Mouse (Mus musculus) neural tube, embryonic 13.5 days (tissue): Measurements from ENCODE around the gene Nacc2. TPM values are rescaled to one million over a fixed set of nuclear protein-coding genes. Genes with fewer than 3 reads are reported as not detected.
A peak's percentile ranks its signal among the peaks of the same experiment; 100 is the strongest.

Source experiments
- ATAC-seq: fragments of 200-750 bp; cut with Nextera tagmentation; 2 replicates; pipeline ENCODE4 v1.8.0; 2017; ENCODE audit warnings: low read depth, mild to moderate bottlenecking, moderate TSS enrichment, moderate library complexity
- H3K27ac ChIP-seq: fragments of 300-500 bp; sonication (generic); replicated peaks from 2 replicates; pipeline ENCODE4 v1.5.1; 2015; ENCODE audit warnings: moderate library complexity, mild to moderate bottlenecking, inconsistent platforms
- H3K27me3 ChIP-seq: fragments of 300-500 bp; sonication (generic); 2 replicates; pipeline ENCODE4 v1.6.1; 2015; ENCODE audit warnings: mild to moderate bottlenecking, inconsistent platforms
- H3K36me3 ChIP-seq: fragments of 300-500 bp; sonication (generic); 2 replicates; pipeline ENCODE4 v1.6.1; 2015; ENCODE audit warnings: mild to moderate bottlenecking, inconsistent platforms
- H3K4me1 ChIP-seq: fragments of 300-500 bp; sonication (generic); replicated peaks from 2 replicates; pipeline ENCODE4 v1.6.1; 2015; ENCODE audit warnings: inconsistent platforms
- H3K4me2 ChIP-seq: fragments of 300-500 bp; sonication (generic); 2 replicates; pipeline ENCODE4 v1.6.1; 2015; ENCODE audit warnings: inconsistent platforms, mild to moderate bottlenecking, moderate library complexity
- H3K4me3 ChIP-seq: fragments of 300-500 bp; sonication (generic); 2 replicates; pipeline ENCODE4 v1.5.1; 2015; ENCODE audit warnings: mild to moderate bottlenecking, inconsistent platforms
- H3K9ac ChIP-seq: fragments of 300-500 bp; sonication (generic); 2 replicates; pipeline ENCODE4 v1.6.1; 2015; ENCODE audit warnings: moderate library complexity, mild to moderate bottlenecking, inconsistent platforms
- H3K9me3 ChIP-seq: fragments of 300-500 bp; sonication (generic); 2 replicates; pipeline ENCODE4 v1.6.1; 2016; ENCODE audit warnings: inconsistent platforms
- WGBS: fragments of 180-500 bp; shearing (Covaris S2); methylation state at CpG from one replicate; pipeline ENCODE4 v1.1.7; 2015; 5-methylcytosine and 5-hydroxymethylcytosine counted together
- polyA plus RNA-seq: library from polyadenylated mRNA; unstranded; fragments of >200 nt; fragmentation: Nextera tagmentation; extraction: Ambion mirVana; gene quantifications from 2 replicates; pipeline ENCODE4 v1.2.1, GENCODE M21; 2015

Nacc2 gene
- polyA plus RNA-seq, 1 experiment from 2014 or later = 18.0 TPM

DNA sequence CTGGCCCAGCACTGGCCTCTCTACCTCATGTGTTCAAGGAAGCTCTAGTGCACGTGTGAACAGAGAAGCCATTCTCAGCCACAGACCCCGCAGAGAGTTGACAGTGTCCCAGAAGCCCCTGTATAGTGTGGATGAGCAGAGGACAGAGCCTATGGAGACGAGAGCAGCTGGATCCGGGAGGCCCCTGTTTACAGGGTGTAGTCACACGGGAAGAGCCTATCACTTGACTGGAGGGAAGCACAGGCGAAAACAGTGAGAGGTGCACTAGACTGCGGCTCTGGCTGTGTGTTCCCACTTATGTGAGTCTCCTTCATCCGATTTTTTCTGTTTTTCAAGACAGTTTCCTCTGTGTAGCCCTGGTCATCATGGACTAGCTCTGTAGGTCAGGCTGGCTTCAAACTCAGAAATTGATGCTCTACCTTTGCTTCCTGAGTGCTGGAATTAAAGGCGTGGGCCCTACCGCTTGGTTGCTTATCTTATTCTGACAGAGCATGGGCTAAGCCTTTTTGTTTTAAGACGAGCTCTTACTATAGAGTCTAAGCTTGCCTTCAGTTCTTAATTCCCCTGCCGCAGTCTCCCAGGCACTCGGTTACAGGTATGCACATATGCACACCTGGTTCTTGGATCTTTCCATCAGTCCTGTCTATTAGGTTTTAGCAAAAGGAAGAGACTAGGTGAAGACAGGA lies 60.1 kb downstream of the Nacc2 start:
- H3K9me3 ChIP-seq = no peaks in the 10 kb centered on the region
- peaks cover 13% of the 10 kb centered on the region; the same call in 1 of the 2 replicates for H3K36me3 ChIP-seq
- H3K27me3 ChIP-seq = no peaks in the 10 kb centered on the region
- H3K4me3 ChIP-seq = no peak overlapping the region
- H3K4me2 ChIP-seq = no peak overlapping the region
- no peak overlapping the region for H3K27ac ChIP-seq
- peaks cover 24% of the 10 kb centered on the region for H3K4me1 ChIP-seq
- H3K9ac ChIP-seq = no peak overlapping the region
- WGBS = 85% methylated on average over 13 of the region's 13 CpGs
- ATAC-seq = no peak

DNA sequence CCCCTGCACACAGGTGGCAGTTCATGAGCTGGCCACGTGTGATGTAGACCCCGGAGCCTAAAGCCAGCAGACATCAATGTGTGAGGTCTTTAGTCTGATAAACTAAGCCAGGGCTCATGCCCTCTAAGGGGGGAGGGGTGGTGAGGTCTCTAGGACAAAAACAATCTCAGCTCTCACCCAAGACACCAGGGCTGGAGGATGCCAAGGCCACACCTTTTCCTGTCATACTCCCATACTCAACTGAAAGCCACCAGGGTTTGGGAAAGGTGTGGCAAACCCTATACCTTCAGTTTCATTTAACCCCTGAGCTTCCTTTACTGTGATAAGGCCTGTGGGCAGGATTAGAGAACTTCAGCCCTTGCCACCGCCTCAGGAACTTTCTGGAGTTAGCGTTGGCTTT lies 60.8 kb downstream of the Nacc2 start:
- Histone ChIP-seq H3K4me2 (no peak overlapping the region), H3K36me3 (peaks cover 13% of the 10 kb centered on the region; the same call in 1 of the 2 replicates), H3K9ac (no peak overlapping the region), H3K4me3 (no peak overlapping the region), H3K27ac (no peak overlapping the region), H3K4me1 (peaks cover 19% of the 10 kb centered on the region), H3K27me3 (no peaks in the 10 kb centered on the region), H3K9me3 (no peaks in the 10 kb centered on the region)
- 87% methylated on average over 4 of the region's 4 CpGs for whole genome bisulfite sequencing
- ATAC-seq = no peak

DNA sequence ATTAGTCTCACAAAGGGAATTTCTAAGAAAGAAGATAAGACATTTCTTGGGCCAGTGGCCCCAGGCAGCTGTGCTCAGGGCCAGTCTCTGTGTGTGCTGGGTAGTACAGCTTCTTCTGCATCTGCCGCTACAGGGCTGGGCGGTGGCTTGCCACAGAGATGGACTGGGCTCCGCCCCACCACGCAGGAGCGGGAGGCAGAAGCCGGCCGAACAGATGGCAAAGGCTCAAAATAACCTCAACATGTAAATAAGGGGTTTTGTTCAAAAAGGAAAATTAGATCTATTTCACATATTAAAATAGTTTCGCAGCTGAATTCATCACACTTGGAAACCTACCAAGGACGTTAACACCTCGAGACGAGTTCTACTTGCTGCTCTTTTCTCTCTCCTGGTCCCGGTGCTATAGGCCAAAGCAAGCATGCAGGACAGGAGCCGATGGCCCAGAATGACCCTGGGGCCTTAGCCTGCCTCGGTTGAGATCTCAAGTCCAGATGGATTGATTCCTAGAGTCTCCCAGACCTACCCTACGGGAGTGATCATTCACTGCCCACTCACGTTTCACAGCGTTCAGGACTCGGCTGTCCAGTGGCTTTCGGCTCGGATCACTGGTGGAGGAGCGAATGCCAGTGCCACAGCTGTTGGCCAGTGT lies 61.9 kb downstream of the Nacc2 start:
- H3K4me1 ChIP-seq = peaks cover 8% of the 10 kb centered on the region
- no peak overlapping the region for H3K27ac ChIP-seq
- no peak overlapping the region for H3K9ac ChIP-seq
- no peaks in the 10 kb centered on the region for H3K9me3 ChIP-seq
- no peak for ATAC-seq
- peaks cover 13% of the 10 kb centered on the region; the same call in 1 of the 2 replicates for H3K36me3 ChIP-seq
- H3K4me3 ChIP-seq = no peak overlapping the region
- no peaks in the 10 kb centered on the region for H3K27me3 ChIP-seq
- WGBS = 68% methylated on average over 21 of the region's 21 CpGs
- no peak overlapping the region for H3K4me2 ChIP-seq

DNA sequence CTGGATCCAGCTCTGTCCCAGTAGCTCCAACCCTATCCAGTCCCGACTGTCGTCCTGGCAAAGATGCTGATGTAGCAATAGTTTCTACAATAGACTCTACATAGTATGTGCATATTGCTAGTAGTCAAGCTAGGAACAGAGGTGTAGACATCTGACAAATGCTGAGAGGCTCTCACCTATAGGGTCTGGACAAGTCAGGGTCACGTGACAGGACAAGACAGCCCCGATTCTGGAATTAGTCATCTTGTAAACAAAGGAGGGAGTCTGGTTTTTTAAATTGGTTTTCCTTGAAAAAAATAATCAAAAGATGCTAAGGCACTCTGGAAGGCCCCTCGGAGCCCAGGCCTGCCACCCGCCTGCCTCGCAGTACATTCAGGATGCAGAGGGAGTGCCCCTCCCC lies 66.0 kb downstream of the Nacc2 start:
- 84% methylated on average over 7 of the region's 7 CpGs for WGBS
- H3K9ac ChIP-seq = no peak overlapping the region
- no peaks in the 10 kb centered on the region for H3K27me3 ChIP-seq

DNA sequence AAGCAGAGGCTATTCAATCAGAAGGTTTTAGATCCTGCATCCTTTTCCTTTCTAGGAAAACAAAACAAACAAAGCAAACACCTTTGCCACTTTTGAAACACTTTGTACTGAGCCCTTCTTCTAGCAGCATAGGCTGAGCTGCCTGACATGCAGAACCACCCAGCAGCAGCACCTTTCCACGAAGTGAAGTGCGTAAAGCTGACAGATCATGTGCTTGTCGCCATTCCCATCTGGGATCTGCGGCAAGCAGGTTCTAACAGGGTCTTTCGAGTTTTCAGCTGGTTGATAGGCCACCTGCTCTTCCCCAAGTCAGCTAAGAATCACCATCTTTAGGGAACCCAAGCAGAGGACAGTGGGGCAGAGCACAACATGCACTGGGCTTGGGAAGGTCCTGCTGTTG lies 66.8 kb downstream of the Nacc2 start:
- Histone ChIP-seq H3K27me3 (no peaks in the 10 kb centered on the region), H3K36me3 (peaks cover 13% of the 10 kb centered on the region; the same call in 1 of the 2 replicates), H3K4me3 (no peak overlapping the region), H3K9me3 (no peaks in the 10 kb centered on the region), H3K9ac (no peak overlapping the region), H3K27ac (no peak overlapping the region), H3K4me2 (no peak overlapping the region), H3K4me1 (peaks cover 4% of the 10 kb centered on the region; the same call in 1 of the 2 replicates)
- WGBS = 78% methylated on average over 5 of the region's 5 CpGs
- no peak for ATAC-seq

More for the DNA sequence above, 66.0 kb downstream of the Nacc2 start:
- Histone ChIP-seq H3K9me3 (no peaks in the 10 kb centered on the region), H3K4me1 (peaks cover 4% of the 10 kb centered on the region; the same call in 1 of the 2 replicates), H3K36me3 (peaks cover 13% of the 10 kb centered on the region; the same call in 1 of the 2 replicates), H3K27ac (no peak overlapping the region), H3K4me3 (no peak overlapping the region), H3K4me2 (no peak overlapping the region)
- no peak for ATAC-seq

DNA sequence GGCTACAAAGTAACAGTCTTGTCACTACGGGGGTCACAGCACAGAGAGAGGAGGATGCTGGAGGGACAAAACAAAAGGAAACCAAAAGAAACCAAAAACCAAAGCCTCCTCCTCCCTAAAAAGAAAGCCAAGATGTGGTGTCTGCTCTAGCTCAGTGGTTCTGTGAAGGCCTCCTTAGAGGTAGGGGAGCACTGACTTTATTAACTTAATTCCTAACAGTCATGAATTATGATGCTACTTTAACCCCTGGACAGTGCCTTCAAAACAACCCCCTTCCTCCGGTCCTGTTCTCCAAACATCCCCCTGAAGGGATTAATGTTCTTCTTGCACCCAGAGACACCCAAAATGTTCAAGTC lies 67.3 kb downstream of the Nacc2 start:
- ATAC-seq = no peak
- Histone ChIP-seq H3K27me3 (no peaks in the 10 kb centered on the region), H3K9me3 (no peaks in the 10 kb centered on the region), H3K9ac (no peak overlapping the region), H3K4me3 (no peak overlapping the region), H3K4me1 (peaks cover 4% of the 10 kb centered on the region; the same call in 1 of the 2 replicates), H3K27ac (no peak overlapping the region), H3K36me3 (peaks cover 13% of the 10 kb centered on the region; the same call in 1 of the 2 replicates), H3K4me2 (no peak overlapping the region)
- WGBS = 47% methylated on average over 2 of the region's 2 CpGs

DNA sequence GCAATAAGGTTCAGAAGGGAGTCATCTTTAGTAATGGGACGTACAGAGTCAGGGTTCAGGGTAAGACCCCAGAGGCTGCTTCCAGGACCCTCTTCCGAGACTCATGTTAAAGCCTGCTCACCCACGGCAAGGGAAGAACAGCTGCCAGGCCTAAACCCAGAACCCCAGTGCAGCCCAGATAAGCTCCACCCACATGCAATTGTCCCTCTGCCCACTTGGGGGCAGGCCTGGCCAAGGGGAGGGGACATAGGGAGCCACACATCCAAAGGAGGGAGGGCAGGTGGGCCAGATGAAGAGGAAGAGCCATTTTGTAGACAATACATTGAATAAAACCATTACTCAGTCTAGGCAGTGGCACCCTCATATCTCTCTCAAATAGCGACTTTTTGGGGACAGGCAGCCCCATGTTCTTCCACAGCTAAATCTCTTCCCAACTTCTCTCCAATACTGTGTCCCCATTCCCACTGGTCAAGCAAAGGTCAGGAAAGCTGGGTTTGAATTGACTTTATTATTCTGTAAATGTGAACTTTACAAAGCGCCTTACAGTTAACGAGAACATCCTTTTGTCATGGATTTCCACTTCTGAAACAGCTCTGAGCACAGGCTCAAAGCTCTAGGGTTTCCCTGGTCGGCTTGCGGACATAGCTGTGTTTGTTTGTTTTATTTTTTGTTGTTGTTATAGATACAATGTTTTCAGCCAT lies 67.8 kb downstream of the Nacc2 start:
- 27% methylated on average over 8 of the region's 8 CpGs for WGBS
- Histone ChIP-seq H3K9ac (no peak overlapping the region), H3K4me3 (no peak overlapping the region), H3K27ac (no peak overlapping the region), H3K4me2 (no peak overlapping the region), H3K36me3 (peaks cover 10% of the 10 kb centered on the region; the same call in 1 of the 2 replicates), H3K9me3 (no peaks in the 10 kb centered on the region), H3K4me1 (peaks cover 4% of the 10 kb centered on the region; the same call in 1 of the 2 replicates), H3K27me3 (no peaks in the 10 kb centered on the region)
- peak; percentile 49 for ATAC-seq

DNA sequence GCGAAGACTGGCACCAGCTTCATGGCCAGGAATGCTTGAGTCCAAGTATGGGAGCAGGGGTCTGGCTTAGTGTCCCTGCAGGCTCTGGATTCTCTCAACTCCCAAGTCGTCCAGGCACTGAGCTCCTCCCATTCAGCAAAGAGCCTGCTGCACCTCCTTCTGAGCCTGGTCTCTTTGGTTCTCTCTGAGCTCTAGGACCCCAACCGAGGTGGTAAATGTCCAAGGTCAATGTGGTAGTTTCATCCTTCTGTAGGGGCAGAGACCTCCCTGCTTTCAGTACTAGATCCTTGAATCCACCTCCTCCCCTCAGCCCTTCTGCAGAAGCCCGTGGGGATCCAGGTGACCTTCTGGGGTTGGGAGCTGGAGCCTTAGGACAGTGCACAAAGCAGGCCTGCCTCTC lies 70.2 kb downstream of the Nacc2 start:
- Histone ChIP-seq H3K9ac (0 out of 2 replicates have a peak overlapping the region, but pooled peaks have one; percentile 26), H3K9me3 (no peaks in the 10 kb centered on the region), H3K36me3 (no peaks in the 10 kb centered on the region), H3K4me1 (peaks cover 4% of the 10 kb centered on the region; the same call in 1 of the 2 replicates), H3K4me3 (no peak overlapping the region), H3K27ac (no peak overlapping the region), H3K27me3 (no peaks in the 10 kb centered on the region), H3K4me2 (no peak overlapping the region)
- ATAC-seq = no peak
- 41% methylated on average over 4 of the region's 4 CpGs for WGBS

DNA sequence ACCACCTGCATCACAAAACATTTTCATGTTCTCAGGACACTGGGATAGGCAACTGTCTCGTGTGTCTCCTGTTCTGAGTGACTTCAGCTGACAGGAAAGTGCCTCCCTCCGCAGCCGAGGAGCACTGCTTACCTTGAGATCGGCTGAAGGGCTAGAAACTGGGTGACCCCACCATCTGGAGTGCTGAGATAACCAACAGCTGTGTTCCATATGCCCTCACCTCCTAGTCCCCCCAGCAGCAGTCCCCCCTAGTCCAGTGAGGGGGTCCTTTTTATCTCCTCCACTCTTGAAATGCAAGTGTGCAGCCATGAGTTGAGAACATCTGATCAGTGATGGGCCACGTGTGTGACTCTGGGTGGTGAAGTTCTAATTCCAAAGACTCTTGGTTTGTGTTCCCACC lies 74.2 kb downstream of the Nacc2 start:
- Histone ChIP-seq H3K9ac (no peak overlapping the region), H3K4me3 (no peak overlapping the region), H3K9me3 (no peaks in the 10 kb centered on the region), H3K36me3 (no peaks in the 10 kb centered on the region), H3K27me3 (no peaks in the 10 kb centered on the region), H3K4me2 (no peak overlapping the region), H3K4me1 (0 out of 2 replicates have a peak, but pooled peaks cover 4% of the 10 kb centered on the region), H3K27ac (no peak overlapping the region)
- ATAC-seq = no peak
- 74% methylated on average over 5 of the region's 5 CpGs for WGBS

DNA sequence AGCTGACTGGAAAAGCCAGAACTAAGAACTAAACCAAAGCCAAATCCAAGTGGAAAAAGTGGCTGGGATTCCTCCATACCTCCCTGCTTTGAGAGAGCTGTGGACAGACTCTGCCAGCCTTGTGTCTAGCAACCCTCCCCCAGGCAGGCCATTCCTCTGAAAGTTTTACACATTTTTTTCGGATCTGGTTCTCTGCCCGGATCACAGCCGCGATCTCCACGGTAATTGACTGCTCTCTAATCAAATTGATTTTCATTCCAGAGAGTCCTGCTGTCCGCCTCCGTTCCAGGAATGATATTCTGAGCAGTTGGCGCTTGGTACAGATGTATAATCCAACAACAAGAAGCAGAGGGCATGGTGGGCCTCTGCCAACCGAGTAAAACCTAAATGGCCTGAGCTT lies 78.8 kb downstream of the Nacc2 start:
- Histone ChIP-seq H3K36me3 (no peaks in the 10 kb centered on the region), H3K9ac (no peak overlapping the region), H3K4me3 (no peak overlapping the region), H3K27ac (no peak overlapping the region), H3K4me1 (peaks cover 9% of the 10 kb centered on the region), H3K9me3 (no peaks in the 10 kb centered on the region), H3K4me2 (no peak overlapping the region), H3K27me3 (0 out of 2 replicates have a peak, but pooled peaks cover 2% of the 10 kb centered on the region)
- WGBS = 83% methylated on average over 9 of the region's 9 CpGs
- no peak for ATAC-seq

DNA sequence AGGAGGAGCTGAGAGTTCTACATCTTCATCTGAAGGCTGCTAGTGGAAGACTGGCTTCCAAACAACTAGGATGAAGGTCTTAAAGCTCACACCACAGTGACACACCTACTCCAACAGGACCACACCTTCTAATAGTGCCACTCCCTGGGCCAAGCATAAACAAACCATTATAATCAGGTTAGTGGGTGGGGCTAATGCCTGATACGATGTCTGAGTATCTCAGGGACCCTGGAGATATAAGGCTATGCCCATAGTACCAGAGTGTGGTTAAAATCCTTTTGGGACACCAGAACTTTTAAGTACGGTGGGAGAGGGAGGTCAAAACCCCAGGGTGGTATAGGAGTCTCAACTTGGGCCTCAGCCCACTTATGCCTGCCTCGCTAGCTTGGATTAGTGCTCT lies 80.4 kb downstream of the Nacc2 start:
- no peaks in the 10 kb centered on the region for H3K36me3 ChIP-seq
- H3K27me3 ChIP-seq = 0 out of 2 replicates have a peak, but pooled peaks cover 2% of the 10 kb centered on the region
- 78% methylated on average over 3 of the region's 3 CpGs for WGBS
- H3K9ac ChIP-seq = no peak overlapping the region
- H3K4me3 ChIP-seq = no peak overlapping the region
- H3K9me3 ChIP-seq = no peaks in the 10 kb centered on the region
- H3K4me2 ChIP-seq = no peak overlapping the region
- ATAC-seq = no peak
- H3K4me1 ChIP-seq = peaks cover 9% of the 10 kb centered on the region
- H3K27ac ChIP-seq = no peak overlapping the region
